Mouse (Mus musculus) ovary, postnatal 10 days (tissue): ENCODE data around the gene Ltc4s.

ENCODE experiments used
- DNase-seq: peaks from one replicate; pipeline ENCODE4 v3.0.0; 2022; ENCODE audit warnings: low spot score

The Ltc4s gene

DNA sequence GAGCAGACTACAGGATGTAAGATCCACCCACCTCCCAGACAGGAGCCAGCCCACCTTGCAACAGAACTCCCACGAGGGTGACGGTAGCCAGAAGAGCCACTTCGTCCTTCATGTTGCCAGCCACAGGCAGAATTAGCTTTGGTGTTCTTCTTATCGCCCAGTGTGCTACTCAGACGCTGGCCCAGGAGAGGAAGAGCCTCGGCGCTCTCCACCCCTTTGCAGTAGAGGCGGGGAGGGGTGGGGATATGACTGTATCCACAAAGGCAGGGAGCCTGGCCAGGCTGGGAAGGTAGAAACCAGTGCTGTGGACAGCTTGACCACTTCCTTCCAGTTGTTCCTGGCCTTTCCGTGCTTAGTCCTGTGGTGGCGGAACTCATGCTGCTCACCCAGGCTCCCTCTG, at the start of gene Ltc4s:
TSS of gene Ltc4s (minus strand) at position 293 of the 400 bp plus-strand sequence.
- no peak for DNase-seq

GRCm38 (mm10) chr11:50286428-50286827, 48.0 kb upstream of the Ltc4s start:
- DNase-seq: no peak

DNA sequence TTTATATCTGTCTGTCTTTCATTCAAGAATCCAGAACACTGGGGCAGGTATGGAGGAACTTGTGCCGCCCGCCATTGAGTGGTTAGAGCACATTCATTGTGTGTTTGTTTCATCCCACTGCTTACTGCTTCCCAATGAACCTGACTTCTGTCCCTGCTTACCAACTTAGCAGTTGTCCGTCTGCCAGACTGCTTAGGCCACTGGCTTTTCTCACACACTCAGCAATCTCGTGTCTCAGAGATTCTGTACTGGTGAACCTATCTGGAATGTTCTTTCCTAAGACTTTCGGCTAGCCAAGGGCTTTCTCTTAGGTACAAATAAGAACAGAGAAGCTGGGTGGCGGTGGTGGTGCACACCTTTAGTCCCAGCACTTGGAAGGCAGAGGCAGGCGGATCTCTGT, 47.3 kb upstream of the Ltc4s start:
- no peak for DNase-seq

DNA sequence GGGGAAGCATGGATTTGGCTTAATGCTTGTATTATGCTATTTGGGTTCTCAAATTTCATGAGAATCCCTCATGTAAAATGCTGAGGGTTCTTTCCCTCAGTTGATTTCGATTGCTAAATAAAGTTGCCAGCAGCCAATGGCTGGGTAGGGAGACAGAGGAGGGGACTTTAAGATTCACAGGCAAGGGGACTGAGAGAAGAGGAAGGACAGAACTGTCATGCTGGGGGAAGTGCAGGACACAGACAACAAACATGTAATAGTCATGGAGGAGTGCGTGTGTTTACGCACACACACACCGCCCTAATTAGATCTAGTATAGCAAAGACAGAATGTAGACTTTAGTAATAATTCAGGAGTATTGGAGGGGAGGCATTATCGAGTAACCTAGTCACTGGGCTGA, 46.8 kb upstream of the Ltc4s start:
- no peak for DNase-seq

- no peak for DNase-seq
Observed at GRCm38 (mm10) chr11:50280053-50280452, 41.6 kb upstream of the Ltc4s start.

DNA sequence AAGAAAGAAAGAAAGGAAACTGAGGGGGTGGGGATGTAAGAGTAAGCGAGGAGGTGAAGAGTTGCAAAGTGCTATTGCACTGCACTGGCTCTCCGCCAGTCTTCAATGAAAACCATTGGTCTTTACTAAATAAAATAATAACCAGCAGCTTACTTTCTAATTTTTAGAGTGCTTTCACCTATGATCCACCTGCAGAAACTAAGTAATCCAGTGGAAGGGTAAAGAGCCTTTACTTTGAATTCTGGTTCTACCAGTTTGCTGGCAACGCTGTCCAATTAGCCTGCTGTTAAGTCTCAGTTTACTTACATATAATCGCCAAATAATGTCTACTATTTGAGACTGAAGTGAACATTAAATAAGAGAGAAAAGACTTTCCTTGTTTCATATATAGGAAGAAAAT, 40.6 kb upstream of the Ltc4s start:
- no peak for DNase-seq

GRCm38 (mm10) chr11:50277706-50278105, 39.3 kb upstream of the Ltc4s start:
- DNase-seq: no peak

GRCm38 (mm10) chr11:50277025-50277424, 38.6 kb upstream of the Ltc4s start:
- DNase-seq: no peak

- DNase-seq: no peak
Observed at GRCm38 (mm10) chr11:50275568-50276151, 37.2 kb upstream of the Ltc4s start.

DNA sequence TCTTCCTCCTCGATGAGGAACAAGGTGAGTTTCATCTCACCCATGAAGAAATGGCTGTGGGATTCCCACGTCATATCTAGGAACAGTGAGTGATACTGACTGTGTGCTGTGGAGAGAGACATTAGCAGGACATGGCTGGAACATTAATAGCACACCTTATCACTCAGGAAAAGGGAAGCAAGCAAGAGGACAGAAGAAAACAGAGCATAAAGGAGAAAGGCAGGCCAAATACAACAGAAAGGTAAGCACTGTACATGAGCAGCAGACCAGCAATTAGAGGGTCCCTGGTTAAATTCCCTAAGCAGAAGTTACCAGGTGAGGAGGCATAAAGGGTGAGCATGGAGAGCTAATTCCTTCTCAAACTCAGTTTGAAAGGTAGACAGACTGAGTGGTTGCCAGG, 36.7 kb upstream of the Ltc4s start:
- DNase-seq: no peak

DNA sequence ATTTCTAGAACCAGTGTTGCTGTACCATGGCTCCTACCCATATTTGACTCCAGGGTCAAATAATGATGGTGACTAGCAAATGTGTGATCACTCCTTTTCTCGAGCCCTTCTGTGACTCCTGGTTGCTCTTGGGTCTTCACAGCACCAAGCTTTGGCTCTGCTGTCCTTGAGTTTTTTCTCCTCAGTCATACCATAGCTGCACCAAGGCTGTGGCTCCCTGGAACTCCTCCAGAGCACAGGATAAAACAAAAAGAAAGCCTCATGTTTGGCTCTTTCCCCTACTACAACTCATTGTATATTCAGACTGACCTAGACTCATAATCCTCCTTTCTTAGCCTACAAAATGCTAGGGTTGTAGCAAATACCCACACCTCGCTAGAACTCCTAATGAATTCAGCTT, 34.4 kb upstream of the Ltc4s start:
- DNase-seq: no peak

DNA sequence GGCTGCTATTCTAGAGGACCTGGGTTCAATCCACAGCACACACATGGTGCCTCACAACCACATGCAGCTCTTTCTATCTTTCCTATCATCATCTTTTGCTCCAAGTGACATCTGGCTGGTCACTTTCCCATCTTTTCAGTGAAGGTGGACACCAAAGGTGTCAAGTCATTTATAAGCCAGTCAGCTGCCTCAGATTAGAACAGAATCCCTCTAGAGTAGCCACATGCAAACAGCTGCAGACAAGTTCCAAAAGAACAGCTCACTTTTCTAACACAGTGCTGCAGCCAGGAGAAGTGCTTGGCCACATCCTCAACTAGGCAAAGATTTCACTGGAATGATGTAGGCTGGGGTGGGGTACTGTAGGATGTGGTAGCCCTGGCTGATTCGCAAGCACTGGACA, 31.5 kb upstream of the Ltc4s start:
- no peak for DNase-seq

DNA sequence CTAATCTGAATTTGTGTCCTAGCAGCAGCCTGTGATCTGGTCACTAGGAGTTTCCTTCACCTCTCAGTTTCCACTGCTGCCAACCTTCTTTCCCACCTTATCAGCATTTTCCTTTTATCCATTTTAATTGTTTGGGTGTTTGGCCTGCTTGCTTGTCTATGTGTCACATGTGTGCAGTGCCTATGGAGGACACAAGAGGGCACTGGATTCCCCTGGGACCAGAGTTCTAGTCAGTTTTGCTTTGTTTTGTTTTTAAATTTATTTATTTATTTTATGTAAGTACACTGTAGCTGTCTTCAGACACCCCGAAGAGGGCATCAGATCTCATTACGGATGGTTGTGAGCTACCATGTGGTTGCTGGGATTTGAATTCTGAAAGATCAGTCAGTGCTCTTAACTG, 30.7 kb upstream of the Ltc4s start:
- DNase-seq: no peak

GRCm38 (mm10) chr11:50266997-50267396, 28.6 kb upstream of the Ltc4s start:
- no peak for DNase-seq

DNA sequence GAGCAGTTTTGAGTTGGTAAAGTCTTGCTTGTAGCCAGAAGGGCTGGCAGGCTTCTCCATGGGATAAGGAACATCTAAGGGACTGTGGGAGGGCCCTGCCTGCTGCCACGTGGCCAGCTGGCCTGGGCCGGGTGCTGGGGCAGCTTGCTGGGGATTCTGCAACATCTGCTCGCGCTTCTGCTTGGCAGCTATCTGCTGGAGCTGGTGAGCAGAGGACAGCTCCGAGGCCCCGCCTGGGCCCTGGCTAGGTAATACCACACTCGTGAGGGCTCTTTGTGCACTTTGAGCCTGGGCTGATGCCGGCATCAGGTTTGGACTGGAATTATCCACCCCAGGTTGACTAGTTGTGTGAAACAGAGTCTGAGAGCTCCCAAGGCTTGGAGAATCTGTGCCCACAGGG, 27.5 kb upstream of the Ltc4s start:
- no peak for DNase-seq

- no peak for DNase-seq
Observed at GRCm38 (mm10) chr11:50263198-50263597, 24.8 kb upstream of the Ltc4s start.

DNA sequence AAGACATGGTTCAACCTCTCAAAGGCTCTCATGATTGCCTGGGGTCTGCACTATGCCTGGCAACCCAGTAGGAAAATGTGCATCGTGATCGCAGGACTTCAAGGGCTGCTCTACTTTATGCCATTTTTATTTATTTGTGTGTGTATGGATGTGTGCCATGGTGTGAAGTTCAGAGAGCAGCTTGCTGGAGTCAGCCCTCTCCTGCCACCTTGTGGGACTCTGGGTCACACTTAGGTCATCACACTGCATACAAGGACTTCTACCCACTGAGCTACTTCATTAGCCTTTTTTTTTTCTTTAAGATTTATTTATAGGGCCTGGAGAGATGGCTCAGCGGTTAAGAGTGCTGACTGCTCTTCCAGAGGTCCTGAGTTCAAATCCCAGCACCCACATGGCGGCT, 23.6 kb upstream of the Ltc4s start:
- DNase-seq: no peak

DNA sequence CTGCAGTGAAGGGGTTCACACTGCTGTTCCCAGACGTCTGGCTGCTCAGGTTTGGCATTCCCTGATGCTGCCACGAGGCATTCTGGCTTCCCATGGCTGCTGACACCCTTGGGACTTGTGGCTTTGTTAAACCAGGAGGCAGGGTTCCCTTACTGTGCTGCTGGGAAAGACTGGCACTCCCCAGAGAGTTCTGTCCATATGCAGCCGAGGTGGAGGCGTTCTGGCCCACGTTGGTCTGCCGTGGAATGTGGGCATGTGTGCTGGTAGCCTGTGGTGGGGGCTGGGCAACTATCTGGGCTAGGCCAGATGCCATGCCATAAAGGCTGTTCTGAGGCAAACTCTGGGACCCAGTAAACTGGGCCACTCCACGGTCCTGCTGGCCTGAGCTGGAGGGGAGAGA, 19.9 kb upstream of the Ltc4s start:
- DNase-seq: no peak

- DNase-seq: no peak
Observed at GRCm38 (mm10) chr11:50256615-50257014, 18.2 kb upstream of the Ltc4s start.

DNA sequence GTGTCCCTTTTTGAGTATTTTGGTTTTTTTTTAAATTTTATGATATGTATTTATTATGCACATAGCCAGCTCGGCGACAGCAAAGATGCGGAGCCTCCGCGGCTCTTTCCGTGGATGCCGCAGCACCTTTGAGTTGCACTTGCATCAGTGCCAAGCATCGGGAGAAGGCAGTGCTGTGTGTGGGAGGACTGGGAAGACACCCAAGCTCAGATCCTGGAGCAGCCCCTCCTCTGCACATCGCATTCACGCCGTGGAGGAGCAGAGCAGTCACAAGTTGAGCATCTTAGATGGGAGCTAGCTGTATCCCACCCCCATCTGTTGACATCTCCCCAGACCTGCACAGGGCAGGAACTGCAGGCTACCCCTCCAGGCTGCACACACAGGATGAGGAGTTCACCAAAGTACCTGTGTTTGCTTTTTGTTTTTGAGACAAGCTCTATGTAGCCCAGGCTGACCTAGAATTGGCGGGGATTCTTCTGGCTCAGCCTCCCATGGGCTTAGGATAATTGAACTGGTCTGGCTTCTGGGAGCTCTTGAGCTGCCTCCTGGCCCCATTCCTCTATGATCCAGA, 15.7 kb upstream of the Ltc4s start:
- no peak for DNase-seq

GRCm38 (mm10) chr11:50253393-50253792, 15.0 kb upstream of the Ltc4s start:
- no peak for DNase-seq

DNA sequence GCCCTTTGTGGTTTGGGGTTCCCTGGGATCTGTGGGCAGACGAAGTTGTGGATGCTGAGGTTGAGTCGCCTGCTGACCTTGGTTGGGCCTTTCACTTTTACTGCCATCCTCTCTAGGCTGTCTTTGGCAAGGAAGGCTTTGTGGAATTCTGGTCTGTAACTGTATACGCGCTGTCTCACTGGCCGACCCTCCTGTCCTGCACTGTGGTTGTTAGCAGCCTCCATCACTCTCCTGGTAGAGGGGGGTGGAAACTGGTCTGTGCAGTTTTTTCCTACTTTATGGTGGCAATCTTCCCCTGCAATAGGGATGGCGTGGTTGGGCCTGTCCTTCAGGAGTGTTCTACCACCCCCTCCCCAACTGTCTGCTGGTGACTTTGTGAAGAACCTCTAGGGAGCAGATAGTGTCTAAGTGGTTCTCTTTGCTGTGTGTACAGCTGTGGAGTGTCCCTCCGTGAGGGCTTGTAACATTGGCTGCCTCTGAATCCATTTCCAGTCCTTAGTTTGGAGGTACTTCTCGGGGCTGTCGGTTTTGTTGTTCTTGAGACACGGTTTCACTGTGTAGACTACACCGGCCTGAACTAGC, 14.4 kb upstream of the Ltc4s start:
- DNase-seq: no peak

GRCm38 (mm10) chr11:50252166-50252565, 13.8 kb upstream of the Ltc4s start:
- DNase-seq: no peak
